Mouse (Mus musculus) erythroblast, embryonic 14.5 days (primary cell): Measurements from ENCODE around the gene Itgam.

Source experiments
- GATA1 ChIP-seq: IDR thresholded peaks from 2 replicates; pipeline ENCODE4 v1.6.1; 2012; ENCODE audit warnings: low read length, inconsistent platforms, mixed read lengths
- TAL1 ChIP-seq: IDR thresholded peaks from 3 replicates; pipeline ENCODE4 v1.6.1; 2012; ENCODE audit warnings: low read length, inconsistent platforms, mixed read lengths

- TF ChIP-seq GATA1 (no peak), TAL1 (no peak)
These were observed 37.5 kb upstream of the Itgam start for GRCm38 (mm10) chr7:128024932-128025331.
